Mouse (Mus musculus): ENCODE measurements at regions not wholly inside any gene's neighbourhood (a gene's known extent, or its start where the extent isn't known, plus 50 kb on each side); places are given as distances from the start of the nearest gene placed in this dataset.
"Not testable (repeated sequence)": the region's sequence is repeated elsewhere in the genome, so short reads cannot be mapped to it uniquely, and the experiment has no call there.

- H3K4me1 ChIP-seq (ENCODE audit: control insufficient read depth, insufficient read depth, low read length) = no peaks in the 10 kb centered on the region
- WGBS = 54% methylated on average over 2 of the region's 2 CpGs
- DNase-seq (ENCODE audit: low spot score) = no peak
- no peaks in the 10 kb centered on the region for H3K9me3 ChIP-seq (ENCODE audit: control insufficient read depth, low read length)
- H3K4me2 ChIP-seq (ENCODE audit: low read depth, severe bottlenecking) = no peak overlapping the region
- ATAC-seq (ENCODE audit: insufficient number of reproducible peaks, low FRiP score, low TSS enrichment, low read depth) = no peak; the same call in 1 of the 2 replicates
- no peak overlapping the region for H3K4me3 ChIP-seq (ENCODE audit: low read depth, low read length)
- no peaks in the 10 kb centered on the region for H3K36me3 ChIP-seq (ENCODE audit: control insufficient read depth, insufficient read depth, low read length)
- H3K27me3 ChIP-seq (ENCODE audit: control insufficient read depth, insufficient read depth, low read length) = no peaks in the 10 kb centered on the region
- H3K9ac ChIP-seq (ENCODE audit: low read length) = no peak overlapping the region
- H3K27ac ChIP-seq (replicated peaks; ENCODE audit: low read depth, low read length) = no peak overlapping the region
Observed at GRCm38 (mm10) chr13:86494721-86495120, 448.0 kb upstream of the Cox7c start.

GRCm38 (mm10) chr13:86468752-86469151, 422.0 kb upstream of the Cox7c start:
- 67% methylated on average over 4 of the region's 4 CpGs for WGBS
- Histone ChIP-seq H3K4me1 (ENCODE audit: control insufficient read depth, insufficient read depth, low read length) (no peaks in the 10 kb centered on the region), H3K27me3 (ENCODE audit: control insufficient read depth, insufficient read depth, low read length) (no peaks in the 10 kb centered on the region), H3K36me3 (ENCODE audit: control insufficient read depth, insufficient read depth, low read length) (no peaks in the 10 kb centered on the region), H3K4me2 (ENCODE audit: low read depth, severe bottlenecking) (no peak overlapping the region), H3K4me3 (ENCODE audit: low read depth, low read length) (no peak overlapping the region), H3K9me3 (ENCODE audit: control insufficient read depth, low read length) (no peaks in the 10 kb centered on the region), H3K27ac (replicated peaks; ENCODE audit: low read depth, low read length) (no peak overlapping the region), H3K9ac (ENCODE audit: low read length) (no peak overlapping the region)
- ATAC-seq (ENCODE audit: insufficient number of reproducible peaks, low FRiP score, low TSS enrichment, low read depth) = peak; percentile 54; the same call in 1 of the 2 replicates
- DNase-seq (ENCODE audit: low spot score) = no peak

- ATAC-seq (ENCODE audit: insufficient number of reproducible peaks, low FRiP score, low TSS enrichment, low read depth) = no peak
- DNase-seq (ENCODE audit: low spot score) = no peak
- Histone ChIP-seq H3K4me3 (ENCODE audit: low read depth, low read length) (no peak overlapping the region), H3K27ac (replicated peaks; ENCODE audit: low read depth, low read length) (no peak overlapping the region), H3K4me2 (ENCODE audit: low read depth, severe bottlenecking) (no peak overlapping the region), H3K9ac (ENCODE audit: low read length) (no peak overlapping the region), H3K9me3 (ENCODE audit: control insufficient read depth, low read length) (no peaks in the 10 kb centered on the region), H3K36me3 (ENCODE audit: control insufficient read depth, insufficient read depth, low read length) (no peaks in the 10 kb centered on the region), H3K27me3 (ENCODE audit: control insufficient read depth, insufficient read depth, low read length) (no peaks in the 10 kb centered on the region), H3K4me1 (ENCODE audit: control insufficient read depth, insufficient read depth, low read length) (no peaks in the 10 kb centered on the region)
- WGBS = 90% methylated on average over 2 of the region's 2 CpGs
Observed at GRCm38 (mm10) chr13:86422646-86423045, 375.9 kb upstream of the Cox7c start.

- no peak for ATAC-seq (ENCODE audit: insufficient number of reproducible peaks, low FRiP score, low TSS enrichment, low read depth)
- no peaks in the 10 kb centered on the region for H3K9me3 ChIP-seq (ENCODE audit: control insufficient read depth, low read length)
- WGBS = 89% methylated on average over 3 of the region's 3 CpGs
- H3K4me3 ChIP-seq (ENCODE audit: low read depth, low read length) = no peak overlapping the region
- no peak overlapping the region for H3K27ac ChIP-seq (replicated peaks; ENCODE audit: low read depth, low read length)
- no peaks in the 10 kb centered on the region for H3K27me3 ChIP-seq (ENCODE audit: control insufficient read depth, insufficient read depth, low read length)
- H3K9ac ChIP-seq (ENCODE audit: low read length) = no peak overlapping the region
- no peak for DNase-seq (ENCODE audit: low spot score)
- no peaks in the 10 kb centered on the region for H3K4me1 ChIP-seq (ENCODE audit: control insufficient read depth, insufficient read depth, low read length)
- H3K4me2 ChIP-seq (ENCODE audit: low read depth, severe bottlenecking) = no peak overlapping the region
- no peaks in the 10 kb centered on the region for H3K36me3 ChIP-seq (ENCODE audit: control insufficient read depth, insufficient read depth, low read length)
Observed at GRCm38 (mm10) chr13:86381363-86381762, 334.7 kb upstream of the Cox7c start.

- H3K4me2 ChIP-seq (ENCODE audit: low read depth, severe bottlenecking); H3K4me1 ChIP-seq (ENCODE audit: control insufficient read depth, insufficient read depth, low read length); DNase-seq (ENCODE audit: low spot score); ATAC-seq (ENCODE audit: insufficient number of reproducible peaks, low FRiP score, low TSS enrichment, low read depth); H3K27ac ChIP-seq (replicated peaks; ENCODE audit: low read depth, low read length); H3K9me3 ChIP-seq (ENCODE audit: control insufficient read depth, low read length); H3K4me3 ChIP-seq (ENCODE audit: low read depth, low read length); H3K9ac ChIP-seq (ENCODE audit: low read length); H3K36me3 ChIP-seq (ENCODE audit: control insufficient read depth, insufficient read depth, low read length); H3K27me3 ChIP-seq (ENCODE audit: control insufficient read depth, insufficient read depth, low read length): not testable (repeated sequence)
- 57% methylated on average over 7 of the region's 7 CpGs for WGBS
Observed at GRCm38 (mm10) chr13:86379168-86379567, 332.5 kb upstream of the Cox7c start.

GRCm38 (mm10) chr13:86375836-86376235, 329.1 kb upstream of the Cox7c start:
- Histone ChIP-seq H3K27me3 (ENCODE audit: control insufficient read depth, insufficient read depth, low read length) (no peaks in the 10 kb centered on the region), H3K9me3 (ENCODE audit: control insufficient read depth, low read length) (no peaks in the 10 kb centered on the region), H3K4me1 (ENCODE audit: control insufficient read depth, insufficient read depth, low read length) (no peaks in the 10 kb centered on the region), H3K9ac (ENCODE audit: low read length) (no peak overlapping the region), H3K36me3 (ENCODE audit: control insufficient read depth, insufficient read depth, low read length) (no peaks in the 10 kb centered on the region), H3K27ac (replicated peaks; ENCODE audit: low read depth, low read length) (no peak overlapping the region), H3K4me2 (ENCODE audit: low read depth, severe bottlenecking) (no peak overlapping the region), H3K4me3 (ENCODE audit: low read depth, low read length) (no peak overlapping the region)
- DNase-seq (ENCODE audit: low spot score) = no peak
- ATAC-seq (ENCODE audit: insufficient number of reproducible peaks, low FRiP score, low TSS enrichment, low read depth) = no peak

GRCm38 (mm10) chr13:86345931-86346330, 299.2 kb upstream of the Cox7c start:
- Histone ChIP-seq H3K4me3 (ENCODE audit: low read depth, low read length) (no peak overlapping the region), H3K9me3 (ENCODE audit: control insufficient read depth, low read length) (no peaks in the 10 kb centered on the region; the same call in 1 of the 2 replicates), H3K4me2 (ENCODE audit: low read depth, severe bottlenecking) (no peak overlapping the region), H3K4me1 (ENCODE audit: control insufficient read depth, insufficient read depth, low read length) (no peaks in the 10 kb centered on the region), H3K27me3 (ENCODE audit: control insufficient read depth, insufficient read depth, low read length) (no peaks in the 10 kb centered on the region), H3K36me3 (ENCODE audit: control insufficient read depth, insufficient read depth, low read length) (no peaks in the 10 kb centered on the region), H3K9ac (ENCODE audit: low read length) (no peak overlapping the region), H3K27ac (replicated peaks; ENCODE audit: low read depth, low read length) (no peak overlapping the region)
- ATAC-seq (ENCODE audit: insufficient number of reproducible peaks, low FRiP score, low TSS enrichment, low read depth) = no peak
- 77% methylated on average over 2 of the region's 2 CpGs for WGBS
- DNase-seq (ENCODE audit: low spot score) = no peak

GRCm38 (mm10) chr13:86344922-86345694, 298.4 kb upstream of the Cox7c start:
- Histone ChIP-seq H3K9me3 (ENCODE audit: control insufficient read depth, low read length) (no peaks in the 10 kb centered on the region; the same call in 1 of the 2 replicates), H3K4me3 (ENCODE audit: low read depth, low read length) (no peak overlapping the region), H3K27me3 (ENCODE audit: control insufficient read depth, insufficient read depth, low read length) (no peaks in the 10 kb centered on the region), H3K4me1 (ENCODE audit: control insufficient read depth, insufficient read depth, low read length) (no peaks in the 10 kb centered on the region), H3K4me2 (ENCODE audit: low read depth, severe bottlenecking) (no peak overlapping the region), H3K27ac (replicated peaks; ENCODE audit: low read depth, low read length) (no peak overlapping the region), H3K9ac (ENCODE audit: low read length) (no peak overlapping the region), H3K36me3 (ENCODE audit: control insufficient read depth, insufficient read depth, low read length) (no peaks in the 10 kb centered on the region)
- DNase-seq (ENCODE audit: low spot score) = no peak
- no peak for ATAC-seq (ENCODE audit: insufficient number of reproducible peaks, low FRiP score, low TSS enrichment, low read depth)
- 93% methylated on average over 2 of the region's 2 CpGs for WGBS

- H3K27ac ChIP-seq (replicated peaks; ENCODE audit: low read depth, low read length) = no peak overlapping the region
- 88% methylated on average over 3 of the region's 3 CpGs for WGBS
- no peak for DNase-seq (ENCODE audit: low spot score)
- H3K27me3 ChIP-seq (ENCODE audit: control insufficient read depth, insufficient read depth, low read length) = no peaks in the 10 kb centered on the region
- ATAC-seq (ENCODE audit: insufficient number of reproducible peaks, low FRiP score, low TSS enrichment, low read depth) = no peak
- no peak overlapping the region for H3K4me2 ChIP-seq (ENCODE audit: low read depth, severe bottlenecking)
- H3K36me3 ChIP-seq (ENCODE audit: control insufficient read depth, insufficient read depth, low read length) = no peaks in the 10 kb centered on the region
- H3K4me3 ChIP-seq (ENCODE audit: low read depth, low read length) = no peak overlapping the region
- H3K9me3 ChIP-seq (ENCODE audit: control insufficient read depth, low read length) = no peaks in the 10 kb centered on the region
- H3K9ac ChIP-seq (ENCODE audit: low read length) = no peak overlapping the region
- no peaks in the 10 kb centered on the region for H3K4me1 ChIP-seq (ENCODE audit: control insufficient read depth, insufficient read depth, low read length)
Observed at GRCm38 (mm10) chr13:86336471-86336870, 289.8 kb upstream of the Cox7c start.
